Mouse (Mus musculus) G1E-ER4 (cell line): ENCODE results near the gene Mad1l1. TPM values are rescaled to one million over a fixed set of nuclear protein-coding genes. Genes with fewer than 3 reads are reported as not detected.

Experiments
- GATA1 ChIP-seq: IDR thresholded peaks from one replicate; pipeline ENCODE4 v1.8.0; 2012; ENCODE audit warnings: low read length, inconsistent platforms
- polyA plus RNA-seq: library from polyadenylated mRNA; stranded (reverse); fragments of >175 nt; gene quantifications from 2 replicates; pipeline ENCODE4 v1.2.3, GENCODE M21; 2012

The Mad1l1 gene
- polyA plus RNA-seq, 1 experiment: 35.6 TPM

- TF ChIP-seq GATA1: no peak
Observed at GRCm38 (mm10) chr5:140282900-140283299, 38.5 kb downstream of the Mad1l1 start.

- no peak for TF ChIP-seq GATA1
Observed at GRCm38 (mm10) chr5:140282376-140282775, 39.0 kb downstream of the Mad1l1 start.

- no peak for TF ChIP-seq GATA1
Observed at GRCm38 (mm10) chr5:140280205-140280604, 41.1 kb downstream of the Mad1l1 start.

GRCm38 (mm10) chr5:140276779-140277178 lies 44.6 kb downstream of the Mad1l1 start:
- no peak for TF ChIP-seq GATA1

- no peak for TF ChIP-seq GATA1
Observed at GRCm38 (mm10) chr5:140270976-140271685, 50.2 kb downstream of the Mad1l1 start.

- no peak for TF ChIP-seq GATA1
Observed at GRCm38 (mm10) chr5:140268396-140268795, 53.0 kb downstream of the Mad1l1 start.

- no peak for TF ChIP-seq GATA1
Observed at GRCm38 (mm10) chr5:140267061-140267460, 54.3 kb downstream of the Mad1l1 start.

GRCm38 (mm10) chr5:140264825-140265575 lies 56.4 kb downstream of the Mad1l1 start:
- no peak for TF ChIP-seq GATA1

- TF ChIP-seq GATA1: no peak
Observed at GRCm38 (mm10) chr5:140263754-140264749, 57.3 kb downstream of the Mad1l1 start.

GRCm38 (mm10) chr5:140262401-140262800 lies 59.0 kb downstream of the Mad1l1 start:
- TF ChIP-seq GATA1: no peak

- TF ChIP-seq GATA1: no peak
Observed at GRCm38 (mm10) chr5:140261313-140261712, 60.0 kb downstream of the Mad1l1 start.

- TF ChIP-seq GATA1: no peak
Observed at GRCm38 (mm10) chr5:140258633-140259032, 62.7 kb downstream of the Mad1l1 start.

- no peak for TF ChIP-seq GATA1
Observed at GRCm38 (mm10) chr5:140258035-140258434, 63.3 kb downstream of the Mad1l1 start.

- TF ChIP-seq GATA1: no peak
Observed at GRCm38 (mm10) chr5:140257439-140257838, 63.9 kb downstream of the Mad1l1 start.

- no peak for TF ChIP-seq GATA1
Observed at GRCm38 (mm10) chr5:140256685-140257084, 64.7 kb downstream of the Mad1l1 start.

- TF ChIP-seq GATA1: no peak
Observed at GRCm38 (mm10) chr5:140255265-140255664, 66.1 kb downstream of the Mad1l1 start.

GRCm38 (mm10) chr5:140254656-140255055 lies 66.7 kb downstream of the Mad1l1 start:
- TF ChIP-seq GATA1: no peak
